Mouse (Mus musculus): Measurements from ENCODE around the gene Cep89. TPM values are rescaled to one million over a fixed set of nuclear protein-coding genes. Genes with fewer than 3 reads are reported as not detected.
A peak's percentile ranks its signal among the peaks of the same experiment; 100 is the strongest.

The Cep89 gene
- total RNA-seq (2014; fragmentation: Nextera tagmentation) (9.9 and 10.8 TPM in 2 replicates), total RNA-seq (2017) (9.8 and 13.8 TPM in 2 replicates), polyA plus RNA-seq (2012) (12.1 and 15.3 TPM in 2 replicates)

GRCm38 (mm10) chr7:35396542-35397168 is at the start of gene Cep89, which contains the start of gene Faap24:
Gene Cep89 (plus strand): TSS chr7:35397035.
Gene Faap24 (minus strand): TSS chr7:35396836.
- peak; percentile 93 for ATAC-seq (ENCODE audit: extremely low read depth, insufficient number of reproducible peaks, low FRiP score, poor library complexity, severe bottlenecking)
- no peaks in the 10 kb centered on the region for H3K9me3 ChIP-seq (replicated peaks)
- peaks cover 69% of the 10 kb centered on the region for H3K36me3 ChIP-seq (replicated peaks)
- TF ChIP-seq CTCF (IDR thresholded peaks at IDR 0.05; ENCODE audit: low read depth, low read length), result no peak
- no peak for TF ChIP-seq GATA1 (IDR thresholded peaks at IDR 0.05; ENCODE audit: borderline replicate concordance, low read length)
- no peak for TF ChIP-seq TAL1 (conservative IDR thresholded peaks at IDR 0.05; ENCODE audit: low read depth, low read length)
- TF ChIP-seq POLR2AphosphoS5 (IDR thresholded peaks at IDR 0.05; ENCODE audit: insufficient replicate concordance, low read depth, low read length), result no peak
- no peak for TF ChIP-seq GATA2 (IDR thresholded peaks at IDR 0.05; ENCODE audit: borderline replicate concordance, low read depth, low read length)
- DNase-seq (ENCODE audit: low spot score), result peak; percentile 97
- peaks cover 37% of the 10 kb centered on the region for H3K4me1 ChIP-seq (ENCODE audit: insufficient read depth, low read depth, low read length)
- H3K27me3 ChIP-seq (ENCODE audit: insufficient read depth, low read length), result no peaks in the 10 kb centered on the region
- H3K4me3 ChIP-seq (ENCODE audit: low read depth, low read length), result peak within 1 kb of the TSS; percentile 76

- H3K9me3 ChIP-seq (replicated peaks), result no peaks in the 10 kb centered on the region
- no peaks in the 10 kb centered on the region for H3K36me3 ChIP-seq (replicated peaks)
- no peak overlapping the region for H3K4me3 ChIP-seq (ENCODE audit: low read depth, low read length)
- ATAC-seq (ENCODE audit: extremely low read depth, insufficient number of reproducible peaks, low FRiP score, poor library complexity, severe bottlenecking) (no peak), DNase-seq (ENCODE audit: low spot score) (no peak)
- TF ChIP-seq CTCF (IDR thresholded peaks at IDR 0.05; ENCODE audit: low read depth, low read length) (no peak), POLR2AphosphoS5 (IDR thresholded peaks at IDR 0.05; ENCODE audit: insufficient replicate concordance, low read depth, low read length) (no peak), GATA1 (IDR thresholded peaks at IDR 0.05; ENCODE audit: borderline replicate concordance, low read length) (no peak), TAL1 (conservative IDR thresholded peaks at IDR 0.05; ENCODE audit: low read depth, low read length) (no peak), GATA2 (IDR thresholded peaks at IDR 0.05; ENCODE audit: borderline replicate concordance, low read depth, low read length) (no peak)
- H3K27me3 ChIP-seq (ENCODE audit: insufficient read depth, low read length), result no peaks in the 10 kb centered on the region
- H3K4me1 ChIP-seq (ENCODE audit: insufficient read depth, low read depth, low read length), result peaks cover 7% of the 10 kb centered on the region; the same call in 1 of the 2 replicates
These were observed 48.7 kb upstream of the Cep89 start for GRCm38 (mm10) chr7:35347918-35348700.

GRCm38 (mm10) chr7:35349022-35349421 is 47.8 kb upstream of the Cep89 start:
- no peak for DNase-seq (ENCODE audit: low spot score)
- no peaks in the 10 kb centered on the region for H3K36me3 ChIP-seq (replicated peaks)
- H3K9me3 ChIP-seq (replicated peaks), result no peaks in the 10 kb centered on the region
- no peak for ATAC-seq (ENCODE audit: extremely low read depth, insufficient number of reproducible peaks, low FRiP score, poor library complexity, severe bottlenecking)
- H3K4me3 ChIP-seq (ENCODE audit: low read depth, low read length), result no peak overlapping the region
- no peaks in the 10 kb centered on the region for H3K27me3 ChIP-seq (ENCODE audit: insufficient read depth, low read length)
- TF ChIP-seq CTCF (IDR thresholded peaks at IDR 0.05; ENCODE audit: low read depth, low read length) (no peak), POLR2AphosphoS5 (IDR thresholded peaks at IDR 0.05; ENCODE audit: insufficient replicate concordance, low read depth, low read length) (no peak), TAL1 (conservative IDR thresholded peaks at IDR 0.05; ENCODE audit: low read depth, low read length) (no peak), GATA2 (IDR thresholded peaks at IDR 0.05; ENCODE audit: borderline replicate concordance, low read depth, low read length) (no peak), GATA1 (IDR thresholded peaks at IDR 0.05; ENCODE audit: borderline replicate concordance, low read length) (no peak)
- H3K4me1 ChIP-seq (ENCODE audit: insufficient read depth, low read depth, low read length), result peaks cover 7% of the 10 kb centered on the region; the same call in 1 of the 2 replicates

GRCm38 (mm10) chr7:35349886-35350684 is 46.8 kb upstream of the Cep89 start:
- ATAC-seq (ENCODE audit: extremely low read depth, insufficient number of reproducible peaks, low FRiP score, poor library complexity, severe bottlenecking) (no peak), DNase-seq (ENCODE audit: low spot score) (no peak)

DNA sequence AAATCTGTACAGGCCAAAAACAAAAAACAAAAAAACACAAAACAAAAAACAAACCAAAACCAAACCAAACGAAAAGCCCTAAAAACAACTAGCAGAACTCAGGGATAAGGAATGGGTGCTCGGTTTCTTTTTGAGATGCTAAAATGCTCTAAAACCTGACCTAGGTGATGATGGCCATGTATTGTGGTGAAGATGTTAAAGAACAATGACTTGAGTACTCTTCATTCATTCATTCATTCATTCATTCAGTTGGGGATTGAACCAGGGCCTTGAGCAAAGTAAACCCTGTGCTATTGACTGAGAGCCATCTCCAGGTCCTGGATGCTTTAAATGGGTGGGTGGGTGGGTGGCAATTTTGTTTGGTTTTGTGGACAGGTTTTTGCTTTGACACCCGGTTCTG is 45.7 kb upstream of the Cep89 start:
- no peaks in the 10 kb centered on the region for H3K36me3 ChIP-seq (replicated peaks)
- no peak overlapping the region for H3K4me3 ChIP-seq (ENCODE audit: low read depth, low read length)
- no peak for ATAC-seq (ENCODE audit: extremely low read depth, insufficient number of reproducible peaks, low FRiP score, poor library complexity, severe bottlenecking)
- no peaks in the 10 kb centered on the region for H3K9me3 ChIP-seq (replicated peaks)
- DNase-seq (ENCODE audit: low spot score), result no peak
- peaks cover 3% of the 10 kb centered on the region; the same call in 1 of the 2 replicates for H3K27me3 ChIP-seq (ENCODE audit: insufficient read depth, low read length)
- TF ChIP-seq GATA2 (IDR thresholded peaks at IDR 0.05; ENCODE audit: borderline replicate concordance, low read depth, low read length) (no peak), CTCF (IDR thresholded peaks at IDR 0.05; ENCODE audit: low read depth, low read length) (no peak), GATA1 (IDR thresholded peaks at IDR 0.05; ENCODE audit: borderline replicate concordance, low read length) (no peak)
- H3K4me1 ChIP-seq (ENCODE audit: insufficient read depth, low read depth, low read length), result peaks cover 7% of the 10 kb centered on the region; the same call in 1 of the 2 replicates

More at GRCm38 (mm10) chr7:35349886-35350684, 46.8 kb upstream of the Cep89 start:
- no peak for TF ChIP-seq POLR2AphosphoS5 (IDR thresholded peaks at IDR 0.05; ENCODE audit: insufficient replicate concordance, low read depth, low read length)
- TF ChIP-seq CTCF (IDR thresholded peaks at IDR 0.05; ENCODE audit: low read depth, low read length), result no peak
- no peak for TF ChIP-seq GATA1 (IDR thresholded peaks at IDR 0.05; ENCODE audit: borderline replicate concordance, low read length)
- no peak for TF ChIP-seq TAL1 (conservative IDR thresholded peaks at IDR 0.05; ENCODE audit: low read depth, low read length)
- TF ChIP-seq GATA2 (IDR thresholded peaks at IDR 0.05; ENCODE audit: borderline replicate concordance, low read depth, low read length), result no peak
- Histone ChIP-seq H3K27me3 (ENCODE audit: insufficient read depth, low read length) (peaks cover 3% of the 10 kb centered on the region; the same call in 1 of the 2 replicates), H3K4me1 (ENCODE audit: insufficient read depth, low read depth, low read length) (peaks cover 7% of the 10 kb centered on the region; the same call in 1 of the 2 replicates), H3K36me3 (replicated peaks) (no peaks in the 10 kb centered on the region), H3K9me3 (replicated peaks) (no peaks in the 10 kb centered on the region), H3K4me3 (ENCODE audit: low read depth, low read length) (no peak overlapping the region)

Measured in G1E (cell line).